Mouse (Mus musculus) embryonic stem cell, embryonic (primary cell): ENCODE results near the gene Krtcap2.

Experiments
- CTCF ChIA-PET, 4 experiments: fragments of 300-600 bp in 2 of 4; fragments of 350-600 bp in 2 of 4; sonication (Branson Sonifier 250); formaldehyde crosslinking; loops; one replicate each; lab custom pipeline; 2022; ENCODE audit warnings: inconsistent platforms in 2 of 4; lab: Charles Lee
- POLR2A ChIA-PET, 4 experiments: fragments of 300-600 bp in 2 of 4; fragments of 350-600 bp in 2 of 4; sonication (Branson Sonifier 250); formaldehyde crosslinking; loops; one replicate each; lab custom pipeline; 2022; ENCODE audit warnings: antibody characterized with exemption in 4 of 4, inconsistent platforms in 1 of 4; lab: Charles Lee

Krtcap2 gene

GRCm38 (mm10) chr3:89214681-89215411 lies 30.9 kb upstream of the Krtcap2 start, which contains the start of gene Thbs3:
Gene Thbs3, plus strand, starts transcription at chr3:89215180.
- POLR2A ChIA-PET, result interaction anchor here (0.7 to 3.8 kb wide), 30 partner anchors 8 to 306 kb away, joined by 3 to 58 read pairs (median 4); partner anchors contain the start of genes Gba (in 4 of the 4), Mtx1 (in 2 of the 4), Scamp3 (in 2 of the 4) and Cks1b (in 1 of the 4)

GRCm38 (mm10) chr3:89215853-89216252 lies 29.9 kb upstream of the Krtcap2 start:
- ChIA-PET CTCF (interaction anchor here in 1 of 4 experiments (1.9 kb wide), 1 partner anchor 27 kb away, joined by 5 read pairs; no protein-coding TSS in a partner anchor), POLR2A (interaction anchor here in 3 of 4 experiments (2.5 to 3.8 kb wide), 3 partner anchors 10 to 13 kb away, joined by 18 to 31 read pairs (median 30); partner anchors contain the start of gene Gba (in 2 of the 3))

More at GRCm38 (mm10) chr3:89214681-89215411, 30.9 kb upstream of the Krtcap2 start, which contains the start of gene Thbs3:
- CTCF ChIA-PET, result interaction anchor here in 3 of 4 experiments (0.6 to 2.0 kb wide), 11 partner anchors 11 to 482 kb away, joined by 3 to 17 read pairs (median 4); no protein-coding TSS in a partner anchor

GRCm38 (mm10) chr3:89216407-89216806 lies 29.4 kb upstream of the Krtcap2 start:
- ChIA-PET CTCF (interaction anchor here in 2 of 4 experiments (0.6 to 1.1 kb wide), 5 partner anchors 20 to 265 kb away, joined by 3 to 6 read pairs (median 4); no protein-coding TSS in a partner anchor), POLR2A (interaction anchor here in 2 of 4 experiments (0.6 to 2.2 kb wide), 4 partner anchors 9 to 963 kb away, joined by 3 to 14 read pairs (median 6); partner anchors contain the start of genes Gba (in 1 of the 2) and Mtx1 (in 1 of the 2))

- ChIA-PET POLR2A (interaction anchor here in 2 of 4 experiments (0.6 to 2.2 kb wide), 8 partner anchors 8 to 735 kb away, joined by 3 to 14 read pairs (median 3); partner anchors contain the start of gene Mtx1 (in 1 of the 2)), CTCF (interaction anchor here in 1 of 4 experiments (3.2 kb wide), 1 partner anchor 25 kb away, joined by 12 read pairs; no protein-coding TSS in a partner anchor)
Observed at GRCm38 (mm10) chr3:89218271-89218670, 27.5 kb upstream of the Krtcap2 start.

- POLR2A ChIA-PET, result interaction anchor here in 1 of 4 experiments (0.6 kb wide), 1 partner anchor 88 kb away, joined by 3 read pairs; no protein-coding TSS in a partner anchor
Observed at GRCm38 (mm10) chr3:89219546-89219945, 26.2 kb upstream of the Krtcap2 start.

GRCm38 (mm10) chr3:89221167-89221566 lies 24.6 kb upstream of the Krtcap2 start:
- ChIA-PET POLR2A (no interaction called here), CTCF (no interaction called here)

More at GRCm38 (mm10) chr3:89219546-89219945, 26.2 kb upstream of the Krtcap2 start:
- CTCF ChIA-PET, result interaction anchor here in 2 of 4 experiments (0.6 to 3.2 kb wide), 3 partner anchors 23 to 166 kb away, joined by 3 to 12 read pairs (median 4); no protein-coding TSS in a partner anchor

- CTCF ChIA-PET, result interaction anchor here in 3 of 4 experiments (0.5 to 3.9 kb wide), 7 partner anchors 19 to 256 kb away, joined by 3 to 40 read pairs (median 4); partner anchors contain the start of genes Krtcap2 (in 2 of the 3) and Trim46 (in 1 of the 3)
Observed at GRCm38 (mm10) chr3:89224796-89225195, 21.0 kb upstream of the Krtcap2 start.

GRCm38 (mm10) chr3:89225321-89225815 lies 20.4 kb upstream of the Krtcap2 start:
- CTCF ChIA-PET, result interaction anchor here (0.5 to 3.9 kb wide), 10 partner anchors 16 to 256 kb away, joined by 3 to 40 read pairs (median 3); partner anchors contain the start of genes Krtcap2 (in 2 of the 4), Adam15 (in 1 of the 4) and Trim46 (in 1 of the 4)
- POLR2A ChIA-PET, result interaction anchor here in 3 of 4 experiments (0.6 to 4.7 kb wide), 45 partner anchors 8 to 231 kb away, joined by 3 to 58 read pairs (median 4); partner anchors contain the start of genes Thbs3 (in 3 of the 3), Fam189b (in 2 of the 3), Krtcap2 (in 2 of the 3) and Scamp3 (in 2 of the 3)

More at GRCm38 (mm10) chr3:89224796-89225195, 21.0 kb upstream of the Krtcap2 start:
- POLR2A ChIA-PET, result interaction anchor here in 3 of 4 experiments (0.6 to 4.7 kb wide), 24 partner anchors 8 to 212 kb away, joined by 3 to 58 read pairs (median 6); partner anchors contain the start of genes Scamp3 (in 2 of the 3), Thbs3 (in 2 of the 3), Clk2 (in 1 of the 3) and Efna1 (in 1 of the 3)

- CTCF ChIA-PET, result interaction anchor here in 3 of 4 experiments (0.6 to 3.9 kb wide), 13 partner anchors 12 to 547 kb away, joined by 3 to 40 read pairs (median 3); partner anchors contain the start of genes Krtcap2 (in 2 of the 3), Adam15 (in 1 of the 3), Hcn3 (in 1 of the 3) and Trim46 (in 1 of the 3)
Observed at GRCm38 (mm10) chr3:89225918-89226317, 19.8 kb upstream of the Krtcap2 start.

GRCm38 (mm10) chr3:89226361-89226760 lies 19.4 kb upstream of the Krtcap2 start:
- POLR2A ChIA-PET, result interaction anchor here (0.5 to 4.7 kb wide), 57 partner anchors 9 to 674 kb away, joined by 3 to 58 read pairs (median 4); partner anchors contain the start of genes Thbs3 (in 4 of the 4), Fam189b (in 3 of the 4), Scamp3 (in 3 of the 4) and Gba (in 2 of the 4)
- CTCF ChIA-PET, result interaction anchor here in 3 of 4 experiments (0.5 to 3.9 kb wide), 14 partner anchors 12 to 547 kb away, joined by 3 to 40 read pairs (median 3); partner anchors contain the start of genes Krtcap2 (in 2 of the 3), Adam15 (in 1 of the 3), Hcn3 (in 1 of the 3) and Trim46 (in 1 of the 3)

More at GRCm38 (mm10) chr3:89225918-89226317, 19.8 kb upstream of the Krtcap2 start:
- POLR2A ChIA-PET, result interaction anchor here (0.6 to 4.7 kb wide), 61 partner anchors 9 to 673 kb away, joined by 3 to 58 read pairs (median 4); partner anchors contain the start of genes Thbs3 (in 4 of the 4), Fam189b (in 3 of the 4), Scamp3 (in 3 of the 4) and Gba (in 2 of the 4)

- POLR2A ChIA-PET, result interaction anchor here (0.5 to 4.7 kb wide), 33 partner anchors 9 to 653 kb away, joined by 3 to 58 read pairs (median 4); partner anchors contain the start of genes Thbs3 (in 3 of the 4), Hcn3 (in 2 of the 4), Krtcap2 (in 2 of the 4) and Scamp3 (in 2 of the 4)
- CTCF ChIA-PET, result interaction anchor here in 3 of 4 experiments (0.5 to 3.9 kb wide), 9 partner anchors 13 to 223 kb away, joined by 3 to 40 read pairs (median 4); partner anchors contain the start of genes Krtcap2 (in 3 of the 3) and Trim46 (in 2 of the 3)
Observed at GRCm38 (mm10) chr3:89226900-89227299, 18.9 kb upstream of the Krtcap2 start, which contains the start of gene Mtx1. Gene Mtx1, minus strand, starts transcription at chr3:89227088.

- CTCF ChIA-PET, result interaction anchor here in 3 of 4 experiments (0.6 to 3.9 kb wide), 7 partner anchors 16 to 228 kb away, joined by 3 to 40 read pairs (median 3); partner anchors contain the start of genes Krtcap2 (in 3 of the 3) and Trim46 (in 2 of the 3)
- POLR2A ChIA-PET, result interaction anchor here in 3 of 4 experiments (0.5 to 4.7 kb wide), 13 partner anchors 9 to 653 kb away, joined by 3 to 58 read pairs (median 11); partner anchors contain the start of genes Krtcap2 (in 2 of the 3), Thbs3 (in 2 of the 3), Trim46 (in 2 of the 3) and Gba (in 1 of the 3)
Observed at GRCm38 (mm10) chr3:89227307-89228179, 18.2 kb upstream of the Krtcap2 start.

- ChIA-PET POLR2A (no interaction called here), CTCF (no interaction called here)
Observed at GRCm38 (mm10) chr3:89228180-89228549, 17.6 kb upstream of the Krtcap2 start.

GRCm38 (mm10) chr3:89228836-89229235 lies 16.9 kb upstream of the Krtcap2 start, which contains the start of gene Muc1:
Gene Muc1, plus strand, starts transcription at chr3:89229057.
- POLR2A ChIA-PET, result interaction anchor here in 2 of 4 experiments (0.8 to 1.4 kb wide), 3 partner anchors 15 to 178 kb away, joined by 3 to 4 read pairs (median 3); partner anchors contain the start of gene Krtcap2 (in 1 of the 2)

GRCm38 (mm10) chr3:89229276-89229675 lies 16.5 kb upstream of the Krtcap2 start:
- CTCF ChIA-PET, result interaction anchor here in 2 of 4 experiments (0.5 to 6.7 kb wide), 6 partner anchors 13 to 653 kb away, joined by 3 to 81 read pairs (median 3); partner anchors contain the start of genes Krtcap2 (in 1 of the 2) and Trim46 (in 1 of the 2)

More at GRCm38 (mm10) chr3:89228836-89229235, 16.9 kb upstream of the Krtcap2 start, which contains the start of gene Muc1:
- CTCF ChIA-PET, result interaction anchor here in 1 of 4 experiments (1.3 to 6.7 kb wide), 2 partner anchors 16 to 92 kb away, joined by 5 to 81 read pairs; partner anchors contain the start of genes Krtcap2 and Trim46

More at GRCm38 (mm10) chr3:89229276-89229675, 16.5 kb upstream of the Krtcap2 start:
- POLR2A ChIA-PET, result interaction anchor here in 2 of 4 experiments (0.8 to 1.4 kb wide), 3 partner anchors 15 to 177 kb away, joined by 3 to 4 read pairs (median 3); partner anchors contain the start of gene Krtcap2 (in 1 of the 2)
